Mouse (Mus musculus) stomach, embryonic 14.5 days (tissue): ENCODE results near the gene Cdk14. TPM values are rescaled to one million over a fixed set of nuclear protein-coding genes. Genes with fewer than 3 reads are reported as not detected.

Experiments used
- ATAC-seq: fragments of 200-750 bp; cut with Nextera tagmentation; 2 replicates; pipeline ENCODE4 v1.8.0; 2017; ENCODE audit warnings: low read depth, moderate TSS enrichment; ENCODE audit not compliant: insufficient number of reproducible peaks, insufficient read depth, low FRiP score
- H3K27ac ChIP-seq: fragments of 300-500 bp; sonication (generic); 2 replicates; pipeline ENCODE4 v1.5.1; 2014; ENCODE audit warnings: mild to moderate bottlenecking, low read length, moderate library complexity, mixed read lengths
- H3K27me3 ChIP-seq: fragments of 300-500 bp; sonication (generic); 2 replicates; pipeline ENCODE4 v1.6.1; 2014; ENCODE audit warnings: low read length, control low read depth, mixed read lengths; ENCODE audit not compliant: control insufficient read depth, insufficient read depth
- H3K36me3 ChIP-seq: fragments of 300-500 bp; sonication (generic); 2 replicates; pipeline ENCODE4 v1.6.1; 2014; ENCODE audit warnings: mild to moderate bottlenecking, control low read depth, low read length, moderate library complexity, mixed read lengths; ENCODE audit not compliant: control insufficient read depth, insufficient read depth
- H3K4me1 ChIP-seq: fragments of 300-500 bp; sonication (generic); 2 replicates; pipeline ENCODE4 v1.6.1; 2014; ENCODE audit warnings: low read length, control low read depth, mixed read lengths; ENCODE audit not compliant: control insufficient read depth, insufficient read depth
- H3K4me2 ChIP-seq: fragments of 300-500 bp; sonication (generic); replicated peaks from 2 replicates; pipeline ENCODE4 v1.6.1; 2014; ENCODE audit warnings: low read depth, low read length, control low read depth
- H3K4me3 ChIP-seq: fragments of 300-500 bp; sonication (generic); 2 replicates; pipeline ENCODE4 v1.5.1; 2014; ENCODE audit warnings: low read depth, low read length, control low read depth
- H3K9ac ChIP-seq: fragments of 300-500 bp; sonication (generic); replicated peaks from 2 replicates; pipeline ENCODE4 v1.6.1; 2014; ENCODE audit warnings: low read depth, mild to moderate bottlenecking, control low read depth, low read length, moderate library complexity, mixed read lengths
- H3K9me3 ChIP-seq: fragments of 300-500 bp; sonication (generic); 2 replicates; pipeline ENCODE4 v1.6.1; 2016; ENCODE audit warnings: low read depth, low read length, control low read depth; ENCODE audit not compliant: control insufficient read depth
- WGBS: fragments of 180-500 bp; shearing (Covaris S2); extraction: QIAGEN DNeasy Blood & Tissue Kit; methylation state at CpG from one replicate; pipeline ENCODE4 v1.1.7; 2014; 5-methylcytosine and 5-hydroxymethylcytosine counted together
- polyA plus RNA-seq: library from polyadenylated mRNA; unstranded; fragments of >200 nt; fragmentation: Nextera tagmentation; extraction: Ambion mirVana; gene quantifications from 2 replicates; pipeline ENCODE4 v1.2.1, GENCODE M21; 2014

Gene Cdk14
- polyA plus RNA-seq, 1 experiment from 2014 or later = 28.3 TPM

DNA sequence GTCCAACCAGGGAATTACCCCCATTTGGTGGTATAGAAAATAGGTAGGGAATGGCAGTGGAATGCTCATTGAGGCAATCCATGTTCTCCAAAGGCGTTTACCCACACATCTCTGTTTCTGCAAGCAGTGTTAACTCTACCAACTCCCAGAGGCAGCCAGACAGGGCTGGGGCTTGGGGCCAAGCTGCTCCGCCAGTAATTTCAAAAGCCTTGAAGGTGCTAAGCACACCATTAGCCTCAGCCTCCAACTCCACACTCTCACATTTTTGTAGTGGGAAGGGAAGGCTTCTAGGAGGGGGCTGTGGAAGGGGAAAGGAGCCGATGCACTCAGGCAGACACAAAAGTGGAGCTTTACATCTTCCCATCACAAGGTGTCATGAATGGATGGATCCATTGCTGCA is 525.1 kb downstream of the Cdk14 start:
- H3K27ac ChIP-seq = no peak overlapping the region
- H3K4me2 ChIP-seq = no peak overlapping the region
- WGBS = 65% methylated on average over 3 of the region's 3 CpGs
- no peak for ATAC-seq
- H3K9me3 ChIP-seq = no peaks in the 10 kb centered on the region
- H3K36me3 ChIP-seq = no peaks in the 10 kb centered on the region
- H3K27me3 ChIP-seq = no peaks in the 10 kb centered on the region
- H3K4me1 ChIP-seq = peaks cover 3% of the 10 kb centered on the region; the same call in 1 of the 2 replicates
- no peak overlapping the region for H3K9ac ChIP-seq
- no peak overlapping the region for H3K4me3 ChIP-seq

DNA sequence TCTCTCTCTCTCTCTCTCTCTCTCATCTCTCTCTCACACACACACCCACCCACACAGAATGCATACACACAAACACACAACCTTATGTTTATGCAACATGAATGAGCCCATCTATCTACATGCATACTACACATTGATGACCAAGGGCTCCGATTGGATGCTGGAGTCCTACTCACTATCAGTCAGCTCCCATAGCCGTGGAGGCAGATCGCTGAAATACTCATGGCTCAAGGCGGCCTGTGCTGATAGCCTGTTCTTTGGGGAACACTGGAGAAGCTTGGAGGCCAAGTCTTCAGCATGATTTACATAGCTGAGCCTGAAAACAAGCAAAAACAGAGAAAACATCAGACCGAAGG is 526.3 kb downstream of the Cdk14 start:
- no peaks in the 10 kb centered on the region for H3K36me3 ChIP-seq
- WGBS = 87% methylated on average over 5 of the region's 5 CpGs
- H3K9me3 ChIP-seq = no peaks in the 10 kb centered on the region
- H3K9ac ChIP-seq = no peak overlapping the region
- H3K4me3 ChIP-seq = no peak overlapping the region
- no peak for ATAC-seq
- no peaks in the 10 kb centered on the region for H3K27me3 ChIP-seq
- peaks cover 3% of the 10 kb centered on the region; the same call in 1 of the 2 replicates for H3K4me1 ChIP-seq
- H3K4me2 ChIP-seq = no peak overlapping the region
- H3K27ac ChIP-seq = peak overlapping the region; percentile 22; the same call in 1 of the 2 replicates

DNA sequence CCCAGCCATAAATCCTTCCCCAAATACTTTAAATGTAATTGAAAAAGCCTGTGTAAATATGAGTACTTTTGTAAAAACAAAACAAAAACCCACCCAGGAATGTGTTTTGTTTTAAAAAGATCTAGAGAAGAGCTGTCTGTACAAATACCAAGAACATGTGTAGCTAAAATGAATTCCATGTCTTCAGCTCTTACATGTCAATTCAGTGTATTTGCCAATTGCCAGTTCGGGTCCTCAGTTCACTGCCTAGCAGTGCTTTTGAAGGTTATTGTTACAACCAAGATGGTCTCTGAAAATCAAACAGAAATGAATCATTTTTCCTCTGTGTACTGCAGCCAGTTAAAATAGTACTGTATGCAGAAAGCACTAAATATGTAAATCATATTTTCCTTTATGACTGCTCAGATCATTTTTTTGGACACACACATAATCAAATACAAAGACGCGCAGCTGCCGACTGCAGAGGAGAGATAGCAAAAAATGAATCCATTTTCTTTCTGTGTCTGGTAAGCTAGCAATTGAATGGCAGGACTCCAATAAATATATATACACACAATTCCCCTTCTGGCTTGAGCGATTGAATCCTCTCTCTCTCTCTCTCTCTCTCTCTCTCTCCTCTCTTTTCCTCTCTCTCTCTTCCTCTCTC is 526.8 kb downstream of the Cdk14 start:
- H3K27ac ChIP-seq = peak overlapping the region; percentile 22; the same call in 1 of the 2 replicates
- H3K4me2 ChIP-seq = no peak overlapping the region
- H3K9me3 ChIP-seq = no peaks in the 10 kb centered on the region
- no peak for ATAC-seq
- H3K9ac ChIP-seq = no peak overlapping the region
- WGBS = 61% methylated on average over 5 of the region's 5 CpGs
- H3K36me3 ChIP-seq = no peaks in the 10 kb centered on the region
- no peak overlapping the region for H3K4me3 ChIP-seq
- H3K4me1 ChIP-seq = peaks cover 3% of the 10 kb centered on the region; the same call in 1 of the 2 replicates
- H3K27me3 ChIP-seq = no peaks in the 10 kb centered on the region

GRCm38 (mm10) chr5:4892734-4893133 is 527.4 kb downstream of the Cdk14 start:
- no peak overlapping the region for H3K27ac ChIP-seq
- H3K4me3 ChIP-seq = no peak overlapping the region
- WGBS = 47% methylated on average over 4 of the region's 4 CpGs
- H3K4me1 ChIP-seq = peaks cover 3% of the 10 kb centered on the region; the same call in 1 of the 2 replicates
- no peaks in the 10 kb centered on the region for H3K9me3 ChIP-seq
- no peak overlapping the region for H3K9ac ChIP-seq
- H3K27me3 ChIP-seq = no peaks in the 10 kb centered on the region
- H3K36me3 ChIP-seq = no peaks in the 10 kb centered on the region
- no peak for ATAC-seq
- H3K4me2 ChIP-seq = no peak overlapping the region

- Histone ChIP-seq H3K9me3 (no peaks in the 10 kb centered on the region), H3K27ac (no peak overlapping the region), H3K27me3 (no peaks in the 10 kb centered on the region), H3K4me1 (peaks cover 3% of the 10 kb centered on the region; the same call in 1 of the 2 replicates), H3K36me3 (no peaks in the 10 kb centered on the region), H3K9ac (no peak overlapping the region), H3K4me3 (no peak overlapping the region), H3K4me2 (no peak overlapping the region)
- WGBS = 76% methylated on average over 17 of the region's 17 CpGs
- no peak for ATAC-seq
These were observed 528.0 kb downstream of the Cdk14 start for GRCm38 (mm10) chr5:4891862-4892704.

DNA sequence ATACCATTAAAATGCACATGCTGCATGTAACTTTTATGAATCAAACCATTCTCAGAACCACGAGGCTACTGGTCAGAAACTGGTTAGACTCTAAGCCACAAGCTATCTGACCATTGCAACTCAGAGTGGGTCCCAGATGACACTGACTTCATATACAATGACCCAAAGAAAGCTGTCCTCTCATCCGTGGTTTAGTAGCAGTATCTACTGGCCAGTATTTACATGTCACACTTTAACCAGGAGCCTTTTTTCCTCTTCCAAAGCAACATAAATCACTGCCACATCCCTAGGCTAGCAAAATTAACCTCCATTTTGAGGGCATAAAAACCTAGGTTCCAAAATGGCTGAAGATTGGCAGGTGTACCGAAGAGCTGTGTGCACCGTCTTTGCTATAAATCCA is 533.0 kb downstream of the Cdk14 start:
- Histone ChIP-seq H3K4me1 (no peaks in the 10 kb centered on the region), H3K27ac (no peak overlapping the region), H3K27me3 (no peaks in the 10 kb centered on the region), H3K4me3 (no peak overlapping the region), H3K9ac (no peak overlapping the region), H3K9me3 (no peaks in the 10 kb centered on the region), H3K4me2 (no peak overlapping the region), H3K36me3 (no peaks in the 10 kb centered on the region)
- ATAC-seq = no peak
- 88% methylated on average over 4 of the region's 4 CpGs for WGBS

DNA sequence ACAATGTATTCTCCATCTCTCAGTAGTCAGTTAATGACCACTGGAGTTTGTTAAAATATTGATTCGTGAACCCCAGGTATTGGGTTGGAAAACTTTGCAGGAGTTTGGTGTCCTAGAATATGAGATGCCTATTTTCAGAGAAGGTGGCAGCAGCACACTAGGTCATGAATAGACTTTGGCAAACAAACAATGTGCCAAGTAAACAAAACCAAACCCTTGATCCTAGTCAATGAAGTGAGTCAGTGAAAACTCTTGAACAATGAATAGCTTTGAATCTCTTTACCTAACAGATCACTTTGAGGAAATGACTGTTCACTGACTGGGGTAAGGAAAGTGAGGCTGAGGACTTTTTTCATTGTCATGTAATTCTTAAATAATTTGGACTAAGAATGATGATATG is 537.3 kb downstream of the Cdk14 start:
- no peak for ATAC-seq
- Histone ChIP-seq H3K4me3 (no peak overlapping the region), H3K9me3 (no peaks in the 10 kb centered on the region; the same call in 1 of the 2 replicates), H3K27ac (no peak overlapping the region), H3K36me3 (no peaks in the 10 kb centered on the region), H3K4me2 (no peak overlapping the region), H3K27me3 (no peaks in the 10 kb centered on the region), H3K9ac (no peak overlapping the region), H3K4me1 (peaks cover 4% of the 10 kb centered on the region; the same call in 1 of the 2 replicates)
- WGBS = 95% methylated on average over 1 of the region's 1 CpGs

DNA sequence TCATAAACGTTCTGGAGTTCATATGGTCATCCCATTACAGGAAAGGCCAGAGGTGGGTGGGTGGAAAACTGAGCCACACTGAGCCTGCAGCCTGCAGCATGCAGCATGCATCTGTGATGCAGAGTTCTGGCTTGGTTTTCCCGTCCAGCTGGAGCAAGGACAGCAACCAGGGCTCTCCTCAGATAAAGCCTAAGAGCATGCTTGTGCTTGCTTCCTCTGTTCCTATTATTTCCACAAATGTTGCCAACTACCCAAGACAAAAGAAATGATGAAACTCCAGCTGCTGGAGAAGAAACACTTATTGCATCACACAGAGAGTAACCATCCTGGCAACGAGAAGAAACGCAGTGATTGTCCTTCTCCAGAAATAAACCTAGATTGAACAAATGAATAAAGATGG is 539.8 kb downstream of the Cdk14 start:
- no peak for ATAC-seq
- H3K36me3 ChIP-seq = no peaks in the 10 kb centered on the region
- WGBS = 61% methylated on average over 4 of the region's 4 CpGs
- H3K9ac ChIP-seq = no peak overlapping the region
- H3K4me2 ChIP-seq = no peak overlapping the region
- H3K27ac ChIP-seq = no peak overlapping the region
- H3K27me3 ChIP-seq = no peaks in the 10 kb centered on the region
- H3K4me3 ChIP-seq = no peak overlapping the region
- H3K9me3 ChIP-seq = no peaks in the 10 kb centered on the region; the same call in 1 of the 2 replicates
- H3K4me1 ChIP-seq = peaks cover 7% of the 10 kb centered on the region; the same call in 1 of the 2 replicates
